Mouse (Mus musculus) midbrain, embryonic 10.5 days (tissue): Measurements from ENCODE around the gene Cdca3. TPM values are rescaled to one million over a fixed set of nuclear protein-coding genes. Genes with fewer than 3 reads are reported as not detected.
"Not testable (repeated sequence)": the region's sequence is repeated elsewhere in the genome, so short reads cannot be mapped to it uniquely, and the experiment has no call there.

Experiments
- DNase-seq: peaks from one replicate; pipeline ENCODE4 v3.0.0-alpha.2; 2017; ENCODE audit warnings: low spot score
- H3K27ac ChIP-seq: fragments of 300-500 bp; sonication (generic); replicated peaks from 2 replicates; pipeline ENCODE4 v1.5.1; 2016; ENCODE audit warnings: mild to moderate bottlenecking
- H3K27me3 ChIP-seq: fragments of 300-500 bp; sonication (generic); 2 replicates; pipeline ENCODE4 v1.6.1; 2016; ENCODE audit warnings: low read depth, mild to moderate bottlenecking; ENCODE audit not compliant: poor library complexity, severe bottlenecking
- H3K36me3 ChIP-seq: fragments of 300-500 bp; sonication (generic); 2 replicates; pipeline ENCODE4 v1.6.1; 2016; ENCODE audit warnings: mild to moderate bottlenecking, moderate library complexity
- H3K4me1 ChIP-seq: fragments of 300-500 bp; sonication (generic); 2 replicates; pipeline ENCODE4 v1.6.1; 2016
- H3K4me3 ChIP-seq: fragments of 300-500 bp; sonication (generic); 2 replicates; pipeline ENCODE4 v1.5.1; 2016; ENCODE audit warnings: mild to moderate bottlenecking, moderate library complexity
- H3K9me3 ChIP-seq: fragments of 300-500 bp; sonication (generic); replicated peaks from 2 replicates; pipeline ENCODE4 v1.6.1; 2016; ENCODE audit warnings: mild to moderate bottlenecking
- WGBS: fragments of 180-500 bp; shearing (Covaris S2); methylation state at CpG from one replicate; pipeline ENCODE4 v1.1.7; 2016; 5-methylcytosine and 5-hydroxymethylcytosine counted together
- polyA plus RNA-seq: library from polyadenylated mRNA; unstranded; fragments of >200 nt; fragmentation: Nextera tagmentation; extraction: Ambion mirVana; gene quantifications from 2 replicates; pipeline ENCODE4 v1.2.1, GENCODE M21; 2016

The Cdca3 gene
- polyA plus RNA-seq = 258 and 273 TPM in 2 replicates

DNA sequence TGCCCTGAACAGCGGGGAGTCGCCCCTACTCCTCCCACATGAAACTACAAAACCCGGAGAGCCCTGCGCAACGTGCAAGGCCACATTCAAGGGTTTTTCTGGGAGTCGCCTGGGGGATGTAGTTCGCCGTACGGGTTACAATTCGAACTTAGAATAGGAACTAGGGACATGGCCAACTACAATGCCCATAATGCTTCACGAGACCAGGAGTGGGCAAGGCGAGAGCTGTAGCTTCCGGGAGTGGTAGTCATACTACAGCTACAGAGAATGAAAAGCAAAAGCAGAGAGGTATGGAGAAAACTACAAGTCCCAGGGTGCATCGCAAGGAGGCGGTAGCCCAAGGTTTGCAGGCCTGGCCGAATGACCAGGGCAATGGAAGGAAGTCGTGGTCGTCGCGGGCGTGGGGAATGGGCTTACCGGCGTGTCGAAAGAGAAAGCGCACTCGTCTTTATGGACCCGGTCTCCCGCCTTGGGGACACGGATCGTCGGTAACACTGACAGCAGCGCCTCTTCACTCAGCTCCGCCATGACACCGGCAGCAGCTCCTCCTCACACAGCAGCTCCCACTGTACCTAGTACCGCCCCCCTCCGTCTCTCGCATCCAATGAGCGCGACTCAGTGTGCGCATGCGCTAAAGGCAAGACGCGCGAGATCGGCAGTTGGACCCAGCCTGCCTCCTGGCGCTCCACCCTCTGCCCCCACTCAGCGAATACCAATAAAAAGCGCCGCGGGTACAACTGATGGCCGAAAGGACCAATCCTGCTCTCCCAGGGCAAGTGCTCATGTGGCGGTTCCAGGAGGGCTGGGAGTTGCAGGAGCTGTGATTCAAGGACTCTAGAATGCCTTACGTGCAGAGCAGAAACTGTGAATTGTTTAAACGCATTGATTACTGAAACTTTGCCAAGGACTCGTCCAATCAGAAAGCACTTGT, at the start of gene Cdca3, which contains the start of gene Usp5:
Cdca3 (plus strand) TSS at position 680 of the 931 bp plus-strand sequence.
Usp5 (minus strand) TSS at position 617 of the 931 bp plus-strand sequence.
- peaks cover 65% of the 10 kb centered on the region for H3K36me3 ChIP-seq

DNA sequence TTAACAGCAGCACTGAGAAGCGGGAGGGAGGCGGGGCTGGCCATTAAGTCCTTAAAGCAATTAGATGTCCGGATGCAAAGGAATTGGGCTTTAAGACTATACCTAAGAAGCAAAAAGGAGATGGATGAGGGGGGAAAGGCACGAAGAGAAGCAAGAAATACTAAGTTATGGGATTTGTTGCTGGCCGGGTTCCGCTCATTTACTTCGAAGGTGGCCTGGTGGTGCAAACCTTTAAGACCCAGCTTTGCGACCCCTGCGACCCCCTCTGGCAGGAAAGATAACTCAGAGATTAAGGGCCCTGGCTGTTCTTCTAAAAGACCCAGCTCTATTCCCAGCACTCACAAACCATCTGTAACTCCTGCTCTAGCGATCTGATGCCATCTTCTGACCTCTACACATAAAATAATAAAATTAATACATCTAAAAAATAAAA, 49.3 kb upstream of the Cdca3 start:
- 3% methylated on average over 10 of the region's 10 CpGs for WGBS
- no peaks in the 10 kb centered on the region for H3K36me3 ChIP-seq
- H3K27me3 ChIP-seq = peaks cover 24% of the 10 kb centered on the region
- H3K4me1 ChIP-seq = peaks cover 30% of the 10 kb centered on the region
- peak overlapping the region; percentile 65 for H3K27ac ChIP-seq
- DNase-seq = peak; percentile 66
- H3K9me3 ChIP-seq = no peaks in the 10 kb centered on the region
- peak overlapping the region; percentile 52 for H3K4me3 ChIP-seq

More for the DNA sequence above, at the start of gene Cdca3, which contains the start of gene Usp5:
- WGBS = under 1% methylated on average over 55 of the region's 55 CpGs
- H3K4me3 ChIP-seq = peak within 1 kb of the TSS; percentile 90
- peaks cover 45% of the 10 kb centered on the region for H3K4me1 ChIP-seq
- peak; percentile 100 for DNase-seq
- no peaks in the 10 kb centered on the region for H3K27me3 ChIP-seq
- H3K27ac ChIP-seq = peak within 1 kb of the TSS; percentile 90
- H3K9me3 ChIP-seq = no peaks in the 10 kb centered on the region

DNA sequence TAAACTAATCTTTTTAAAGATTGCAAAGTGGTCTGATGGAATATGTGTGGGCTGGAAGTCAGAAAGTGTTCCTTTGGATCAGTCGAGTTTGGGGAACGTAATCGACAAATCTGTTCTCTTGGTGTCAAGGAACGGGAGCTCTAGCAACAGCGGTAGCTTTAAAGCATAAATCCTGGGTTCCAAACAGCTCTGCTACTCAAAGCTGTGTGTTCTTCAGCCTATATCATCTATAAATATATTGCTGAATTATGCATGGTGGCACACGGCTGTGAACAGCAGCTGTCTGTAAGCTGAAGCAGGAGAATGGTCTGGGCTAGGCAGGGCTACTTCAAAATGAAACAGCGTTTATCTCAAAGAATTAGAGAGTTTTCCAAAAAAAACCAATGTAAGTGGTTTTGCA, 48.4 kb upstream of the Cdca3 start:
- no peak overlapping the region for H3K27ac ChIP-seq
- WGBS = 91% methylated on average over 7 of the region's 7 CpGs
- H3K9me3 ChIP-seq = no peaks in the 10 kb centered on the region
- DNase-seq = no peak
- no peaks in the 10 kb centered on the region for H3K36me3 ChIP-seq
- peaks cover 30% of the 10 kb centered on the region for H3K4me1 ChIP-seq
- H3K4me3 ChIP-seq = no peak overlapping the region
- H3K27me3 ChIP-seq = peaks cover 24% of the 10 kb centered on the region

DNA sequence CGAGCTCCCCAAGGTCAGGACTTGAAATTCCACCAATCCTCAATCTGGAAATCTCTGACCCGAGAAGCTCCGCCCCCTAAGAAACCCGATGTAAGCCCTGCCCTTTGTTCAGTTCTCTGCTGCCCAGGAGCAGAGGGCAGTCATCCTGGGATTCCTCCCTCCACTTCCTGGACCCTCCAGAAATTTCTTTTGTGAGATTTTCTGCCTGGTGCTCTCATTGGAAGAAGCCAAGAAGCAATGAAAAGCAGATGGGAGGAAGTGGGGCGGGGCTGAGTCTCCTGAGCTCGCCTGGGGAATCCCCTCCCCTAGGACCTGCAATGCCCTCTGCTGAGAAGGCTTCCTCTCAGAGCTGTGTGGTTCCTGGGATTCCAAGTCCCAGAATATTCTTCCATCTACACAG, 46.9 kb upstream of the Cdca3 start:
- 25% methylated on average over 6 of the region's 6 CpGs for WGBS
- Histone ChIP-seq H3K4me3 (no peak overlapping the region), H3K27ac (peak overlapping the region; percentile 64; the same call in 1 of the 2 replicates), H3K9me3 (no peaks in the 10 kb centered on the region), H3K27me3 (peaks cover 24% of the 10 kb centered on the region), H3K36me3 (no peaks in the 10 kb centered on the region), H3K4me1 (peaks cover 30% of the 10 kb centered on the region)
- peak; percentile 51 for DNase-seq

DNA sequence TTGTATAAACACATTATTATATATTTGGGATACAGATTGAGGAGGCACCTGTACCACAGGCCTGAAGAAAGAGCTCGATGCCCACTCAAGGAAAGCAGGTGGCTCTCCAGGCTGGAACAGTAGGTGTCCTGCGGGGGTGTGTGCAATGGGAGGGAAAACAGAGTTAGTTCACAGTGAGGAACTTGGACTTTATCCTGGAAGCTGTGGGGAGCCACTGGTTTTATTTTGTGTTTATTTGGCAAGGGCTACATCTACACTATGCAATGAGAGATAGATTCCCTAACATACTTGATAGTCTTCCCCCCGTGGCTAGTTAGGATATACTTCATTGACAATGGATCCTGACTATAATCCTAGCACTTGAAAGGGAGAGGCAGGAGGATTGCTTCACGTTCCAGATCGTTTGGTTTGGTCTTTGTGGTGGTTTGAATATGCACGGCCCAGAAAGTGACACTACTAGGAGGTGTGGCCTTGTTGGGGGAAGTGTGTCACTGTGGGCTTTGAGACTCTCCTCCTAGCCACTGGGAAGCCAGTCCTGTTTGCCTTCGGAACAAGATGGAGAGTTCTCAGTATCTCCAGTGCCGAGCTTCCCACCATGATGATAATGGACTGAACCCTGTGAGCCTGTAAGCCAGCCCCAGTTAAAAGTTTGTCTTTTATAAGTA, 42.5 kb upstream of the Cdca3 start:
- WGBS = 61% methylated on average over 8 of the region's 8 CpGs

DNA sequence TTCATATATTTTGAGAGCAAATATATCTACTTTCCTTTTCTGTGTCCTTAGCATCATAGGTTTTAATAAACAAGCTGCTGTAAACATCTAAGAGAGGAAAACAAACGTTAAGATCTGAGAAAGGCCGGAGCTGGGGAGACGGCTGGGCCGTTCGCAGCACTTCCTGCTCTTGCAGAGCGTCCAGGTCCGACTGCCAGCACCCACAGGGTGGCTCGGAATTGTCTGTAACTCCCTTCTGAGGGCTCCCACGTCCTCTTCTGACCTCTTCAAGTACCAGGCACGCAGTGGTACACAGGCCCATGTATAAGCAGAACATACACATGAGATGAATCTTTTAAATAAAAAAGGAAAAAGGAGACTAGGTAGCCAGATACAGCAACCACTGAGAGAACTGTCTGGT, 41.6 kb upstream of the Cdca3 start:
- Histone ChIP-seq H3K27me3 (no peaks in the 10 kb centered on the region), H3K9me3 (no peaks in the 10 kb centered on the region), H3K4me3 (no peak overlapping the region), H3K27ac (no peak overlapping the region), H3K36me3 (no peaks in the 10 kb centered on the region), H3K4me1 (peaks cover 7% of the 10 kb centered on the region)
- WGBS = 80% methylated on average over 10 of the region's 10 CpGs
- DNase-seq = no peak

More for the DNA sequence above, 42.5 kb upstream of the Cdca3 start:
- Histone ChIP-seq H3K4me1 (peaks cover 12% of the 10 kb centered on the region), H3K9me3 (no peaks in the 10 kb centered on the region), H3K27ac (no peak overlapping the region), H3K36me3 (no peaks in the 10 kb centered on the region), H3K4me3 (no peak overlapping the region), H3K27me3 (no peaks in the 10 kb centered on the region)
- DNase-seq = no peak

DNA sequence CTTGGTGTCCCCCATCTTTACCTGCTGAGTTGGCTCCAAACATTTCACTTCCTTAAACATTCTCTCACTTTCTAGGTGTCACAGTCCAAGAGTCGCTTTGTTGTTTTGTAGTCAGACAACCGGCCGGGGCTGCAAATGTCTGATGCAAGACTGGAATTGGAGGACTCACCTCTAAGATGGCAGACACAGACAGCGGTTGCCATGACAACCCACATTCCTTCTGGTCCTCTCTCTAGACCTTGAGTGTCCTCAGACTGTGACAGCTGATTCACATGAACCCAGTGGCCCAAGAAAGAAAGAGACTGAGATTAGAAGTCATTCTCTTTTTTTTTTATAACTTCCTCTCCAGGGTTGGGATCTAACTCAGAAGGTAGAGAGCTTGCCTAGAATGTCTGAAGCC, 39.8 kb upstream of the Cdca3 start:
- peaks cover 3% of the 10 kb centered on the region; the same call in 1 of the 2 replicates for H3K4me1 ChIP-seq
- H3K4me3 ChIP-seq = no peak overlapping the region
- no peaks in the 10 kb centered on the region for H3K9me3 ChIP-seq
- WGBS = 90% methylated on average over 4 of the region's 4 CpGs
- H3K27ac ChIP-seq = no peak overlapping the region
- H3K36me3 ChIP-seq = no peaks in the 10 kb centered on the region
- no peaks in the 10 kb centered on the region for H3K27me3 ChIP-seq
- no peak for DNase-seq

DNA sequence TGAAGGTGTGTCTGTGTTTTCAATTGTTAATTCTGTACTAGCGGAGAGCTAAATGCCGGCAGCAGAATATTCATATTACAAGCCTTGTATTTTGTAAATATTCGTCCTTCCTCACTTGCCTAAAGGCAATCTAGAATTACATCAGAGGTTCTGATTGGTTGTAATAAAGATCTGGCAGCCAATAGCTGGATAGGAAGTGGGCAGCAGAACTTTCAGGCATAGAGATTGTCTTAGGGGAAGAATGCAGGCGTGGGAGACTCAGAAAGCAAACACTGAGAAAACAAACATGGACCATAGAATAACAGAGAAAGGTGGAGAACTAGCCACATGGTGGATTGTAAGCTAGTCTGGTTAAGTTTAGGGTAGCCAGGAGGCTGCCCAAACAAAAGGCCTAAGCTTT, 39.2 kb upstream of the Cdca3 start:
- Histone ChIP-seq H3K4me1 (peaks cover 3% of the 10 kb centered on the region; the same call in 1 of the 2 replicates), H3K9me3 (no peaks in the 10 kb centered on the region), H3K27ac (no peak overlapping the region), H3K27me3 (no peaks in the 10 kb centered on the region), H3K36me3 (no peaks in the 10 kb centered on the region), H3K4me3 (no peak overlapping the region)
- 79% methylated on average over 4 of the region's 4 CpGs for WGBS
- DNase-seq = no peak

DNA sequence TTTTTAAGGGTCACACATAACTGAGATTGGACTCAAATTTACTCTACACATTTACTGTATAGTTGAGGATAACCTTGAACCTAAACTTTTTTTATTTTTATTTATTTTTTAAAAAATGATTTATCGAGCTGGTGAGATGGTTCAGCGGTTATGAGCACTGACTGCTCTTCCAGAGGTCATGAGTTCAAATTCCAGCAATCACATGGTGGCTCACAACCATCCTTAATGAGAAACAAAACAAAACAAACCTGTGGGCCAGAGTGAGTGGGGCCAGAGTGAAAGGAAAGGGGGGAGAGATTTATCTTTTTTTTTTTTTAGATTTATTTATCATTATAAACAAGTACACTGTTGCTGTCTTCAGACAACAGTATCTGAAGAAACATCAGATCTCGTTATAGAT, 37.4 kb upstream of the Cdca3 start:
- H3K27me3 ChIP-seq = no peaks in the 10 kb centered on the region
- no peaks in the 10 kb centered on the region for H3K9me3 ChIP-seq
- H3K36me3 ChIP-seq = no peaks in the 10 kb centered on the region
- no peak for DNase-seq
- H3K27ac ChIP-seq = no peak overlapping the region
- no peak overlapping the region for H3K4me3 ChIP-seq
- 81% methylated on average over 3 of the region's 3 CpGs for WGBS
- peaks cover 3% of the 10 kb centered on the region; the same call in 1 of the 2 replicates for H3K4me1 ChIP-seq

DNA sequence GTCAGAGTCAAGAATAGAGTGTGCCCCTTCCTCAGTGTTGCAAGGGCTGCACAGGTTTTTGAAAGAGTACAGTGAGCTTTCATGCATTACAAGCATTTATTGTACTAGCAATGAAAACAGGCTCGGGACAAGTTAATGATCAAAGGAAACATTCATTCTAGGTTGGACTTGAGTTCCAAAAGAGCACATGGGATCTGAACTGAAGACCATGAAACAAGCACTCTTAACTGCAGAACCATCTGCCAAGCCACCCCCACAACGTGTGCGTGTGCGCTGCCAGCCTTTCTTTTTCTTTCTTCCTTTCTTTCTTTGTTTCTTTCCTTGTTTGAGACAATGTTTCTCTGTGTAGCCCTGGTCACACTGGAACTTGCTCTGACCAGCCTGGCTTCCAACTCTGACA, 33.6 kb upstream of the Cdca3 start:
- Histone ChIP-seq H3K9me3 (no peaks in the 10 kb centered on the region), H3K27ac (no peak overlapping the region), H3K36me3 (no peaks in the 10 kb centered on the region), H3K27me3 (no peaks in the 10 kb centered on the region), H3K4me3 (no peak overlapping the region), H3K4me1 (no peaks in the 10 kb centered on the region)
- 88% methylated on average over 4 of the region's 4 CpGs for WGBS
- DNase-seq = no peak

DNA sequence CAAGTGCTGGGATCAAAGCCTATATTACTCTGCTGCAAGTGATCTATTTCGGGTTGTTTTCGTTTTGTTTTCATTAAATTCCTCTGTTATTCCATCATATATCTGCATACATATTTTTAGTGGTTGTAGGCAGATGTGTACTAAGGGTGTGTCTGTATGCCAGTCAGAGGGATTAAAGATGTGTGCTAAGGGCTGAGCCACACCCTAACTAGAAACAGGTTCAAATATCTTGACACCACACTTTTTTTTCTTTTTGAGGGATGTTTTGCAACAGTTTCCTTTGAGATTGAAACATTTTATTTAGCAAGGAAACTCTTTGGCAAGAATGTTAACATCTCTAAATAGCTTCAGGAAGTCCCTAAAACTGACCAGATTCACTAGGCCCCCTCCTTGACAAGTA, 33.1 kb upstream of the Cdca3 start:
- Histone ChIP-seq H3K4me1 (no peaks in the 10 kb centered on the region), H3K27ac (no peak overlapping the region), H3K36me3 (no peaks in the 10 kb centered on the region), H3K9me3 (no peaks in the 10 kb centered on the region), H3K4me3 (no peak overlapping the region), H3K27me3 (no peaks in the 10 kb centered on the region)
- DNase-seq = no peak
- 85% methylated on average over 2 of the region's 2 CpGs for WGBS

DNA sequence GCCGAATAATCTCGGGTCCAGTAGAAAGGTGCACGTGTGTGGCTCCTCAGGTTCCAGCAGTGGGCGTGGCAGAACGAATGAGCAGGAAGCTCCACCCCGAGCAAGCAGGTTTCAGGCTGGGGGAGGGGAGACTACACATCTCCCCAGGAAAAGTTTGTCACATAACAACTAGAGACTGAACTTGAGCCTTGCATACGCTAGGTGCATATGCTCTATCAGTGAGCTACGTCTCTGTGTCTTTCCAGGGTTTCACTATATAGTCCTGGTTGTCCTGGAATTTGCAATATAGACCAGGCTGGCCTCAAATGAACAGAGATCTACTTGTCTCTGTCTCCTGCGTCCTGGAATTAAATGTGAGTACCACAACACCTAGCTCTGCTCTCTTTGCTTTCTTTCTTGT, 26.9 kb upstream of the Cdca3 start:
- not testable (repeated sequence) for H3K36me3 ChIP-seq, H3K9me3 ChIP-seq, DNase-seq, H3K4me3 ChIP-seq, H3K27me3 ChIP-seq, H3K27ac ChIP-seq
- H3K4me1 ChIP-seq = peaks cover 19% of the 10 kb centered on the region
- WGBS = 12% methylated on average over 6 of the region's 9 CpGs

DNA sequence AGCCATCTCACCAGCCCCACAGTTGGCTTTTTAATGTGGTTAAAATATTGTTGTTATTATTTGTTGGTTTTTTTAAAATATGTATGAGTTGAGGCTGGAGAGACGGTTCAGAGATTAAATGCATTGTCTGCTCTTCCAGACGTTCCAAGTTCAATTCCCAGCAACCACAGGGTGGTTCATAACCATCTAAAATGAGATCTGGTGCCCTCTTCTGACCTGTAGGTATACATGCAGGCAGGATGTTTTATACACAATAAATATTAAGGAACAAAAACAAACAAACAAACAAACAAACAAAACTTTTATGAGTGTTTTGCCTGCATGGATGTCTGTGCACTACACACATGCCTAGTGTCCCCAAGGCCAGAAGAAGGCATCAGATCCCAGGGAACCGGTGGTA, 26.3 kb upstream of the Cdca3 start:
- WGBS = 75% methylated on average over 3 of the region's 3 CpGs
- Histone ChIP-seq H3K27ac (no peak overlapping the region), H3K36me3 (no peaks in the 10 kb centered on the region), H3K27me3 (no peaks in the 10 kb centered on the region), H3K4me1 (peaks cover 21% of the 10 kb centered on the region), H3K4me3 (no peak overlapping the region), H3K9me3 (no peaks in the 10 kb centered on the region)
- DNase-seq = no peak
